Mouse (Mus musculus): ENCODE measurements at regions not wholly inside any gene's neighbourhood (a gene's known extent, or its start where the extent isn't known, plus 50 kb on each side); places are given as distances from the start of the nearest gene placed in this dataset.

- no peak for TF ChIP-seq CTCF (IDR thresholded peaks at IDR 0.05; ENCODE audit: low read depth, low read length)
- no peak for TF ChIP-seq POLR2A (IDR thresholded peaks at IDR 0.05; ENCODE audit: insufficient read depth, low read length)
Measured at GRCm38 (mm10) chr13:101473349-101473748, 294.7 kb downstream of the Pik3r1 start.

Measured in ES-Bruce4 (cell line).